21 mouse cellular contexts compared by ENCODE assay signal in the genomic region with DNA sequence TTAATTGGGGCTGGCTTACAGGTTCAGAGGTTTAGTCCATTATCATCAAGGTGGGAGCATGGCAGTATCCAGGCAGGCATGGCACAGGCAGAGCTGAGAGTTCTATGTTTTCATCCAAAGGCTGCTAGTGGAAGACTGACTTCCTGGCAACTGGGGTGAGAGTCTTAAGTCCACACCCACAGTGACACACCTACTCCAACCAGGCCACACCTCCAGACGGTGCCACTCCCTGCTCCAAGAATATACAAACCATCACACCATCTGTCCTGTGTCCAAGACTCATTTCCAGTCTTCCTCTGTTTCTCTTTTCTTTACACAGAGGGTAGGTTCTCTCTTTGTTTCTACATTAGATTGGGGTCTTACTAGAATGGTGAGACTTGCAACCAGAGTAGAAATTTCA. TPM values are rescaled to one million over a fixed set of nuclear protein-coding genes. Genes with fewer than 3 reads are reported as not detected.
"Had no signal": no experiment of that assay in that cellular context is flagged by ENCODE, and none has a peak within 500 bp of the region (broad histone marks: within the 10 kb centered on the region; RNA-seq: fewer than 3 reads in every experiment).

No protein-coding gene starts in this region.

RNA-seq across cellular contexts. Expression of gene Akr1b7, which starts 1.3 kb away (rescaled TPM):
- total RNA-seq: gastrocnemius, adult 2 months; gastrocnemius, postnatal 10 days; gastrocnemius, postnatal 25 days; granulocyte monocyte progenitor cell, adult 5-6 weeks; heart, adult 2 months; heart, postnatal 14 days; heart, postnatal 36 days; hematopoietic stem cell, adult 5-6 weeks; hindbrain, postnatal 0 days; layer of hippocampus, adult 18-20 months; layer of hippocampus, postnatal 14 days; layer of hippocampus, postnatal 36 days; left cerebral cortex, adult 18-20 months; left cerebral cortex, postnatal 10 days; left cerebral cortex, postnatal 25 days; left cerebral cortex, postnatal 4 days had no signal
- polyA plus RNA-seq: heart, adult 2 months; heart, embryonic 13.5 days; heart, embryonic 15.5 days; hindbrain, embryonic 11.5 days; hindbrain, embryonic 13.5 days; hindbrain, postnatal 0 days; limb, embryonic 13.5 days had no signal

RNA-seq across cellular contexts. Expression of gene Akr1b8, which starts 59.5 kb away (rescaled TPM):
- total RNA-seq: granulocyte monocyte progenitor cell, adult 5-6 weeks; hematopoietic stem cell, adult 5-6 weeks had no signal
